Mouse (Mus musculus) C2C12 (cell line): ENCODE measurements around the gene Mybpc3.

Source experiments
- CEBPB ChIP-seq: IDR thresholded peaks from one replicate; pipeline ENCODE4 v1.6.1; 2011; ENCODE audit warnings: low read depth, mild to moderate bottlenecking, control low read depth, moderate library complexity
- CTCF ChIP-seq: IDR thresholded peaks from one replicate; pipeline ENCODE4 v1.5.1; 2011; ENCODE audit not compliant: control insufficient read depth, insufficient read depth, insufficient read length
- MAX ChIP-seq: IDR thresholded peaks from one replicate; pipeline ENCODE4 v1.6.1; 2011; ENCODE audit warnings: mild to moderate bottlenecking, control low read depth
- USF1 ChIP-seq: IDR thresholded peaks from one replicate; pipeline ENCODE4 v1.6.1; 2011; ENCODE audit warnings: low read depth, mild to moderate bottlenecking, control low read depth, moderate library complexity

- TF ChIP-seq CEBPB (no peak), MAX (no peak), USF1 (no peak), CTCF (no peak)
Observed at GRCm38 (mm10) chr2:91118647-91119046, 703 bp downstream of the Mybpc3 start.
